In the genomic region with DNA sequence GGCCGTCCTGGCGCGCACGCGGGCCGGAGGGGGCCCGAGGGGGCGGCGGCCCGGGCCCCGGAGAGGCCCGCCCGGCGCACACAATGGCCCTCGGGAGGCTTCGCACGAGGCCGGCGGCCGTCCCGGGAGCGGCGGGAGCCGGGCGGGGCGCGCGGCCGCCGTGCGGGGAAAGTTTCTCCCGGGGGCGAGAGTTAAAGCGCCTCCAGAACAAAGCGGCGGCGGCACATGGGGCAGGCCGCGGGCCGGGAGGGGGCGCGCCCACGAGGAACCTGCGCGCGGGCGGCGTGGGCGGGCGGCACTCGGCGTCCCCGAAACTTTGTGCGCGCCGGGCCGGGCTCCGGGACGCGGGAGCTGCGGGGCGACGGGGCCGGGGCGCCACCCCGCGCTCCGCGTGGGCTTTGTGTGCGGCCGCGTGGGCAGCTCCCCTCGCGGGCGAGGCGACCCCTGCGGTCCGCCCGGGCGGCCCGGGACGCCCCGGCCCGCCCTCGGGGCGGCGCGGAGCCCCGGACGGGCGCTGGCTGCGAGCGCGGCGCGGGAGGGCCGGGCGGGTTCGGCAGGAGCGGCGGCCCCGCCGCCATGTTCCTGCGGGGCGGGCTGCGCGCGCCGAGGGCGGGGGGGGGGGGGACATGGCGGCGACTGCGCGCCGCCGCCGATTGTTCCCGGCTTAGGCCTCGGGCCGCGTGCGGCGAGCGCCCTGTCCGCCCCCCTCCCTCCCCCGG, we compare ENCODE assay signal across 8 mouse cellular contexts. TPM values are rescaled to one million over a fixed set of nuclear protein-coding genes. Genes with fewer than 3 reads are reported as not detected.
DNase-seq lines count a peak whose midpoint lies in the region; ATAC-seq and TF ChIP-seq lines count a peak whose summit lies in the region.

No protein-coding gene starts in this region.

- no peak for TF ChIP-seq POLR2A in bone marrow, adult 2 months (IDR thresholded peaks at IDR 0.05; ENCODE audit: borderline replicate concordance, control insufficient read depth, low read depth, low read length)

- no peaks in the 10 kb centered on the region for H3K4me1 ChIP-seq in bone marrow, adult 2 months (ENCODE audit: control insufficient read depth, insufficient read depth, low read length)
- H3K4me1 ChIP-seq in forebrain, embryonic 16.5 days (replicated peaks; ENCODE audit: control insufficient read depth, insufficient read depth, low read length): peaks cover 18% of the 10 kb centered on the region
- 0 out of 2 replicates have a peak, but pooled peaks cover 2% of the 10 kb centered on the region for H3K4me1 ChIP-seq in hindbrain, postnatal 0 days (ENCODE audit: insufficient read depth, low read length)

- peak overlapping the region; percentile 98 for H3K9ac ChIP-seq in forebrain, embryonic 16.5 days (replicated peaks; ENCODE audit: low read depth, low read length)
- peak overlapping the region; percentile 94 for H3K9ac ChIP-seq in hindbrain, postnatal 0 days (replicated peaks; ENCODE audit: low read length)

- no peaks in the 10 kb centered on the region for H3K27me3 ChIP-seq in forebrain, embryonic 16.5 days (replicated peaks; ENCODE audit: control insufficient read depth, insufficient read depth, low read length)
- peaks cover 4% of the 10 kb centered on the region; the same call in 1 of the 2 replicates for H3K27me3 ChIP-seq in hindbrain, postnatal 0 days (ENCODE audit: insufficient read depth, low read length)

- peak; percentile 32 to 49 for DNase-seq in layer of hippocampus, postnatal 10 days (ENCODE audit: low spot score in 2 of 2)
- DNase-seq in layer of hippocampus, adult 9-10 months (ENCODE audit: low spot score): no peak
- DNase-seq in hindbrain, postnatal 0 days (ENCODE audit: low spot score): peak; percentile 34
- DNase-seq in liver: peak; percentile 12
- DNase-seq in neural tube, embryonic 10.5 days (ENCODE audit: extremely low spot score, low spot score): peak; percentile 56
- DNase-seq in thymus, adult 18-20 months: peak; percentile 18 to 25

- H3K4me3 ChIP-seq in bone marrow, adult 2 months (replicated peaks; ENCODE audit: control insufficient read depth, low read depth, low read length): peak overlapping the region; percentile 58
- peak overlapping the region; percentile 74 for H3K4me3 ChIP-seq in forebrain, embryonic 16.5 days (replicated peaks; ENCODE audit: low read length)
- peak overlapping the region; percentile 83 for H3K4me3 ChIP-seq in hindbrain, postnatal 0 days (ENCODE audit: low read length)

- no peak for TF ChIP-seq CTCF in bone marrow, adult 2 months (IDR thresholded peaks at IDR 0.05; ENCODE audit: control insufficient read depth, insufficient read depth, low read length)
- TF ChIP-seq CTCF in hindbrain, postnatal 0 days (IDR thresholded peaks at IDR 0.05; ENCODE audit: low read depth): no peak

- H3K27ac ChIP-seq in bone marrow, adult 2 months (ENCODE audit: control insufficient read depth, insufficient read depth, low read depth, low read length, poor library complexity): peak overlapping the region; percentile 86; the same call in 1 of the 2 replicates
- peak overlapping the region; percentile 88 for H3K27ac ChIP-seq in forebrain, embryonic 16.5 days (ENCODE audit: low read length)
- peak overlapping the region; percentile 92 for H3K27ac ChIP-seq in hindbrain, postnatal 0 days

- peaks cover 7% of the 10 kb centered on the region; the same call in 1 of the 2 replicates for H3K36me3 ChIP-seq in forebrain, embryonic 16.5 days (ENCODE audit: control insufficient read depth, insufficient read depth)
- peaks cover 5% of the 10 kb centered on the region; the same call in 1 of the 2 replicates for H3K36me3 ChIP-seq in hindbrain, postnatal 0 days (ENCODE audit: insufficient read depth, low read length)

- ATAC-seq in forebrain, embryonic 16.5 days: peak; percentile 62
- ATAC-seq in hindbrain, postnatal 0 days: peak; percentile 13

- H3K9me3 ChIP-seq in forebrain, embryonic 16.5 days (ENCODE audit: control insufficient read depth, low read length): no peaks in the 10 kb centered on the region
- no peaks in the 10 kb centered on the region for H3K9me3 ChIP-seq in hindbrain, postnatal 0 days (ENCODE audit: low read length)

- peak overlapping the region; percentile 93 for H3K4me2 ChIP-seq in forebrain, embryonic 16.5 days (ENCODE audit: low read length)
- H3K4me2 ChIP-seq in hindbrain, postnatal 0 days (ENCODE audit: low read depth, low read length): peak overlapping the region; percentile 88

- WGBS in bone marrow, adult 2 months: 2% methylated on average over 100 of the region's 126 CpGs
- WGBS in forebrain, embryonic 16.5 days: under 1% methylated on average over 41 of the region's 126 CpGs
- 6% methylated on average over 47 of the region's 126 CpGs for WGBS in hindbrain, postnatal 0 days

RNA-seq across cellular contexts. Expression of a gene that starts 50.5 kb away (rescaled TPM):
- total RNA-seq in layer of hippocampus, postnatal 10 days (2021): 10 to 100 TPM; 35.6 to 40.9 TPM
- polyA plus RNA-seq in bone marrow, adult 2 months (2011; ENCODE audit: insufficient read depth, insufficient read length, low replicate concordance, missing spikeins): not detected in 2 replicates
- 2.0 and 3.1 TPM in 2 replicates for polyA plus RNA-seq in forebrain, embryonic 16.5 days (2015; fragmentation: Nextera tagmentation; extraction: Ambion mirVana)
- total RNA-seq in hindbrain, postnatal 0 days (2014; rRNA removed): 22.9 and 25.6 TPM in 2 replicates
- polyA plus RNA-seq in hindbrain, postnatal 0 days (2015; fragmentation: Nextera tagmentation; extraction: Ambion mirVana): 17.4 and 17.9 TPM in 2 replicates
